Mouse (Mus musculus) CH12.LX (cell line): ENCODE data around the gene Hyal2.

Source experiments
- CHD2 ChIP-seq: IDR thresholded peaks from 2 replicates; pipeline ENCODE4 v1.6.1; 2011; ENCODE audit warnings: low read length, improper control_type of control experiment
- CTCF ChIP-seq, 2 experiments: IDR thresholded peaks in 1 of 2; conservative IDR thresholded peaks in 1 of 2; 2 replicates each; pipeline ENCODE4 v1.5.1; 2011 to 2012; ENCODE audit warnings: low read depth in 2 of 2, low read length in 2 of 2, improper control_type of control experiment in 1 of 2, inconsistent platforms in 1 of 2, mild to moderate bottlenecking in 1 of 2, moderate library complexity in 1 of 2
- ELF1 ChIP-seq: IDR thresholded peaks from 2 replicates; pipeline ENCODE4 v1.6.1; 2014; ENCODE audit warnings: low read depth, mild to moderate bottlenecking, inconsistent platforms, low read length, improper control_type of control experiment
- EP300 ChIP-seq: IDR thresholded peaks from 2 replicates; pipeline ENCODE4 v1.6.1; 2011; ENCODE audit warnings: low read length, improper control_type of control experiment
- MAFK ChIP-seq: IDR thresholded peaks from 2 replicates; pipeline ENCODE4 v1.6.1; 2011; ENCODE audit warnings: low read length, improper control_type of control experiment; ENCODE audit not compliant: insufficient replicate concordance
- POLR2A ChIP-seq: IDR thresholded peaks from 2 replicates; pipeline ENCODE4 v1.6.1; 2011; ENCODE audit warnings: low read depth, mild to moderate bottlenecking, improper control_type of control experiment, low read length

DNA sequence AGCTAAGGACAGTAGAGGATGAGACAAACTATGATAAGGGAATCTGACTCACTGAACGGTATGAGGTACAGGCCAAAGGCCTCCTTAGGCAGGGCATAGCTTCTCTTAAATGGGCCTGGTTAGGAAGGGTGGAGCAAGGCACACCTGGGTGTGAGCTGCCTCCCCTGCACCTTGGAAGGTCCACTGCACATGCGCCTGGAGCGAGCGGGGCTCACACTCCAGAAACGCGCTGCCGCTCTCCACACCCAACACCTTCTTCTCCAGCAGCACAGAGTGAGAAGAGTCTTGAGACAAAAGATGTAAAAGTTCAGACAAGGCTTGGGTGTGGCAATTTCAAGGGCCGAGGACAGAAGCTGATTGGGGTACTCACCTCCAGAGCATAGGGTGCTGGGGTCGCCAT is 31.7 kb downstream of the Hyal2 start:
- TF ChIP-seq ELF1: no peak
- TF ChIP-seq MAFK: no peak
- TF ChIP-seq CTCF (conservative IDR thresholded peaks at IDR 0.05 in 1 of 2, IDR thresholded peaks at IDR 0.05 in 1 of 2; ENCODE audit: low read depth in 2 of 2, low read length in 2 of 2): no peak
- TF ChIP-seq POLR2A: no peak
- no peak for TF ChIP-seq EP300
- TF ChIP-seq CHD2: no peak
